Mouse (Mus musculus): ENCODE data around the gene Fer1l4. TPM values are rescaled to one million over a fixed set of nuclear protein-coding genes. Genes with fewer than 3 reads are reported as not detected.

Fer1l4 gene
- total RNA-seq, 2 experiments from 2014 or later = not detected

DNA sequence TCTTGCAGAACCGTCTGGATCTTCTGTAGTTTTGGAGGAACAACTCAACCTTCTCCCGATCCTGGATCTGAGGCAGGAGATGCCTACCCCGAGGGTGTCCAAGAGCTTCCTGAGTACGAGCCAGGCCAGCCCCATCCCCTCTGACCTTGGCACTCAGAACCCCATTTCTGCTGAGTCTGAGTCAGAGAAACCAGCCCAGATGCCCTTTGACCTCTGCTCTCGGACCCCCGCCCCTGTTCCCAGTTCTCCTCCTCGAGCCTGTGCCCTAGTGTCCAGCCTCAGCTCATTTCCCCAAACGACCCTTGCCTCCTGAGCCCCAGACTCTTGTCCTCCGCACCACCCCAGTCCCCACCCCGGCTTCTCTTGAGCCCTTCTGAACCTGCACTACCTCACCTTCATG is 13.4 kb upstream of the Fer1l4 start:
- Histone ChIP-seq H3K4me3 (peak overlapping the region; percentile 66), H3K27ac (peak overlapping the region; percentile 19; the same call in 1 of the 2 replicates)
- no peak for DNase-seq (ENCODE audit: low spot score in 2 of 2)
- TF ChIP-seq CTCF (conservative IDR thresholded peaks at IDR 0.05) = no peak

DNA sequence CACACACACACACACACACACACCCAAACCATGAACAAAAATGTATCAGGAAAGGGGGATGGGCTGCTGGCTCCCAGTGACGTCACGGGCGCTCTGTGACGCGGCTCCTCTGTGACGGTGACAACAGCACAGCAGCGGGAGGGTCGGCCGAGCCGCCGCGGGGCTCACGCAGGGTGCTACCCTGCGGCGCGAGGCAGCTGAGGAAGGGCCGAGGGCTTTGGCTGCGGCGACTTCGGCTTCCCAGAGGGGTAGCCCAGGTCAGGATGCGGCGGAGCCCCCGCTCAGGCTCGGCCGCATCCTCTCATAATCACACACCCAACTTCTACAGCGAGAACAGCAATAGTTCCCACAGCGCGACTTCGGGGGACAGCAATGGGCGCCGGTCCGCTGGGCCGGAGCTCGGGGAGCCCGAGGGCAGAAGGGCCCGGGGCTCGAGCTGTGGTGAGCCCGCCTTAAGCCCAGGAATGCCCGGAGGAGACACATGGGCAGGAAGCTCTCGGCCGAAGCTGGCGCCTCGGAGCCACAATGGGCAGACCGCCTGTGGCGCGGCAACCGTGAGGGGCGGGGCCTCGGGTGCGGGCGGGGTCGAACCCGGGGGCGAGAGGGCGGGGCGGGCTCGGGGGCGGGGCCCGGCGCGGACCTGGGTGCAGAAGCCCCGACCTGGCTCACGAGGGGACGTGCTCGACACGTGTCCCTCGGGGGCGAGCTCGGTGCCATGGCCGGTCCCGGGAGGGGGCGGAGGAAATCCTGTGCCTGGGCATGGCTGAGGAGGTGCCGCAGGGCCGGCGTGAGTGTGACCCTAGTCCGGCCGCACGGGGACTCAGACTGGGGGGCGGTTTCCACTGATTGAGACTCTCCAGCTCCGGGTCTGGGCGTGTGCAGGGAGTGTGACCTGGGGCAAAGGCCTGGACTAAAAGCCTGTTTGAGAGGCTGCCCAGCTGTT is 12.6 kb upstream of the Fer1l4 start, which contains the start of gene Spag4:
TSS of gene Spag4 (plus strand) at position 77 of the 943 bp plus-strand sequence.
- TF ChIP-seq CTCF (conservative IDR thresholded peaks at IDR 0.05) = no peak
- Histone ChIP-seq H3K4me3 (peak within 1 kb of the TSS; percentile 66), H3K27ac (peak within 1 kb of the TSS; percentile 76)
- DNase-seq (ENCODE audit: low spot score in 2 of 2) = peak; percentile 47 to 64

DNA sequence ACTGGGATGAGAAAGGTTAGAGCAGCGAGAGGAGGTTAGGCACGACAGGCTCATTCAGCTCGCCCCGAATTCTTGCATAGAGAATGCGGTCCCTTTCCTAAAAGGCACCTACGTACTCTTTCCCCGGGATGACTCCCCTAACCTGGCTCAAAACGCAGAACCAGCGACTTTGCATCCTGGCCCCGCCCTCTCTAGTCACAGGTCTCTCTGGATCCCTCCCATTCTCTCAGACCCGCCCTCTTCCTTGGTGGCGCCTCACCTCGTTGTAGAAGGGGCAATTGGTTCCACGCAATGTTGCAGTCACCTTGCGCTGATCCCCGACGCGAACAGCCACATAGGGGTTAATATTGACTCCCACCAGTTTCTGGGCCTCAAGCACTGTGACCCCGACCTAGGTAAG is 4.8 kb downstream of the Fer1l4 start:
- Histone ChIP-seq H3K4me3 (no peak overlapping the region), H3K27ac (no peak overlapping the region)
- no peak for DNase-seq (ENCODE audit: low spot score in 2 of 2)
- no peak for TF ChIP-seq CTCF (conservative IDR thresholded peaks at IDR 0.05)

DNA sequence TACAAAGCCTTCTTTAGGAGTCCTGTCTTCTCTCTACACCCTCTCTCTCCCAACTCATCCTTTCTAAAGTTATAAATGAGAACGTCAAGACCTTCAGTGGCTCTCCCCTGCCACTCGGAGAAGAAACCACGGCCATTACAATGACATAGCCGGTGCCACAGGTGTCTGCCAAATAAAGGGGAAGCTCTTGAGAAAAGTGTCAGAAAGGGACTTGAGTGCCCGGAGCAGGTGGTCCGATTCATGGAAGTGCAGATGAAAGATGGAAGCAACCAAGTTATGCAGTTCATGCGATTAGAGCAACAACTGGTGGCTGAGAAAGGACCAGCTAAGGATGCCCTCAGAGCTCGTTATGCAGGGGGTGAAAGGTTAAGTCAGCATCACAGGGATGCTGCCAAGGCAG is 9.8 kb downstream of the Fer1l4 start:
- TF ChIP-seq CTCF (conservative IDR thresholded peaks at IDR 0.05) = no peak
- H3K27ac ChIP-seq = no peak overlapping the region
- H3K4me3 ChIP-seq = no peak overlapping the region
- DNase-seq (ENCODE audit: low spot score in 2 of 2) = no peak

DNA sequence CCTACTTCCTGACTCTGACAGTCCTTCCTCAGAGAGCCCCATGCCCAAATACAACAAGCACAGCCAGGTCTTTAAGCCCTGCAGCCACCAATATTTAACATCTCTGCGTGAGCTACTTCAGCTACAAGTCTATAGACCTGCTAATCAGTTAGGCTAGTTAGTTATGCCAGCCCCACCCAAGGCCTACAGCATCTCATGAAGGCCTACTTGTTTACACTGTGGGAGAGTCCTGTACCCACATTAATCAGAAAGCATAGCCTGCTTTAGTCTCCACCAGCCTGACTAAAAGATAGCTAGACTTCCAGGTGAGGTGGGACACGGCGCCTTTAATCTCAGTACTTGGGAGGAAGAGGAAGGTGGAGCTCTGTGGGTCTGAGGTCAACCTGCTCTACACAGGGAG is 13.4 kb downstream of the Fer1l4 start:
- TF ChIP-seq CTCF (conservative IDR thresholded peaks at IDR 0.05) = no peak
- no peak overlapping the region for H3K4me3 ChIP-seq

DNA sequence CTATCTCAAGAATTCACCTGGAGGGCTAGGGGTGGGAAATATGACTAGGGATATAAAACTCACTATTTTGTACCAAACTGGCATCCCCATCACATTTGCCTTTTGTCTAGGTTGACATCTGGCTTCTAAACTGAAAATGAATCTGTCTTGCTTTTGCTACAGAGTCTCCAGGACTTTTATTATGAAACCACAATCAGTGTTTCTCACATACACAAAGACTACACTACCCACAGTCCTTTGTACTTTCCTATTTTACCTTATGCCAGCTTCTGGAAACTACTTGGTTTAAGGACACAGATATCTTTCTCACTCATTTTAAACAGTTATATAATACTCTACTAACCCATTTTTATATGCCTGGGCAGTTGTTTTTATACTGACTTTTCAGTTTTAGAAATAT is 27.3 kb downstream of the Fer1l4 start:
- no peak for DNase-seq (ENCODE audit: low spot score in 2 of 2)
- Histone ChIP-seq H3K27ac (no peak overlapping the region), H3K4me3 (no peak overlapping the region)
- no peak for TF ChIP-seq CTCF (conservative IDR thresholded peaks at IDR 0.05)

More for the DNA sequence above, 13.4 kb downstream of the Fer1l4 start:
- H3K27ac ChIP-seq = no peak overlapping the region
- DNase-seq (ENCODE audit: low spot score in 2 of 2) = no peak

DNA sequence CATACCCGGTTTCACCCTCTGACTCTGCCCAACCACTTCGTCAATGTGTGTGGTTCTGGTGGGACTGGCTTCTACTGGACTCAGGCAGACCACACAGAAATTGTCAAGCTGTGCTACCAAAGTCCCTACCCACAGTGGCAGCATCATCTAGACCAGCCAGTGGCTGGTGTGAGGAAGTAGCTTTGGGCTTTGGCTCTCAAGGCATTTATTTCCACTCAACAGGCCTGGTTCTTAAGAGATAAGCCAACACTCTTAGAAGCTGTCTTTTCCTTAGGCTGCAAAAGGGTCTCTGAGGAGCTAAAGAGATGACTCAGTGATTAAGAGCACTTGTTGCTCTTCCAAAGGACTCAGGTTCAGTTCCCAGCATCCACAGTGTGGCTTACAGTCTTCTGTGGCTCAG is 31.0 kb downstream of the Fer1l4 start:
- TF ChIP-seq CTCF (conservative IDR thresholded peaks at IDR 0.05) = no peak
- Histone ChIP-seq H3K27ac (no peak overlapping the region), H3K4me3 (no peak overlapping the region)
- no peak for DNase-seq (ENCODE audit: low spot score in 2 of 2)

DNA sequence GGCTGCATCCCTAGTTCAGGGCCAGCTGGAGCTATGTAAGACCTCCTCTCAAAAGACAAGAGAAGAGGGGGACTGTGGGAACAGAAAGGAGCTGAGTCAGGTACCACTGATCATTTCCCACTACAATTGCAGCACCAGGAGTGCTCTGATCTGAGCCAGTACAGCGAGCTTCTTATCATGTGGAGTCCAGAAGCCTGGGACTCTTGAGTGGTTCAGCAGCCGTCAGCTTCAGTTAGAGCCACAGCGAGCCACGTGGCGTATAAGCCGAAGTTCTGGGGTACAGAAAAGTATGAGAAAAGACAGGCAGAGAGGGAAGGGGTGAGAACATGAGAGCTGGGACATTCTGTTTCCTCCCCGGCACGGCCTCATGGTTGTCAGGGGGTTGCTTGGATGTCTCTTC is 31.5 kb downstream of the Fer1l4 start:
- no peak overlapping the region for H3K4me3 ChIP-seq
- DNase-seq (ENCODE audit: low spot score in 2 of 2) = no peak
- TF ChIP-seq CTCF (conservative IDR thresholded peaks at IDR 0.05) = no peak
- no peak overlapping the region for H3K27ac ChIP-seq

DNA sequence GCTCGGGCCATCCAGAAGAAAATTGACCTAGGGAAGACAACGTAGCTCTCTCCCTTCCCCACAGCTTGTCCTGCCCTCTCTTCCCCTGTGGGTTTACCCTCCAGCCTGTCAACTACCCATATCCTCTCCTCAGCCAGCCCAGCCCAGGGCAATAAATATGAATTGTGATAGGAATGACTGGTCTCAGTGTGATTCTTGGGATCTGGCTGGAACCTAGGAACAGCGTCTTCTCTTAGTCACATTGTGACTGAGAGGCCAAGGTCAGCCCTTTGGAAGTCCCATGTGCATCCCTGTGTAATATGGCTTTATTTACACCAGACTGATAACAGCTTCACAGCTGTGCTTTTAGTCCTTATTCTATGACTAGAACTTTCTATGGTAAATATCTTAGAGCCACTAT is 34.6 kb downstream of the Fer1l4 start:
- no peak overlapping the region for H3K27ac ChIP-seq
- no peak overlapping the region for H3K4me3 ChIP-seq
- TF ChIP-seq CTCF (conservative IDR thresholded peaks at IDR 0.05) = no peak
- DNase-seq (ENCODE audit: low spot score in 2 of 2) = no peak

DNA sequence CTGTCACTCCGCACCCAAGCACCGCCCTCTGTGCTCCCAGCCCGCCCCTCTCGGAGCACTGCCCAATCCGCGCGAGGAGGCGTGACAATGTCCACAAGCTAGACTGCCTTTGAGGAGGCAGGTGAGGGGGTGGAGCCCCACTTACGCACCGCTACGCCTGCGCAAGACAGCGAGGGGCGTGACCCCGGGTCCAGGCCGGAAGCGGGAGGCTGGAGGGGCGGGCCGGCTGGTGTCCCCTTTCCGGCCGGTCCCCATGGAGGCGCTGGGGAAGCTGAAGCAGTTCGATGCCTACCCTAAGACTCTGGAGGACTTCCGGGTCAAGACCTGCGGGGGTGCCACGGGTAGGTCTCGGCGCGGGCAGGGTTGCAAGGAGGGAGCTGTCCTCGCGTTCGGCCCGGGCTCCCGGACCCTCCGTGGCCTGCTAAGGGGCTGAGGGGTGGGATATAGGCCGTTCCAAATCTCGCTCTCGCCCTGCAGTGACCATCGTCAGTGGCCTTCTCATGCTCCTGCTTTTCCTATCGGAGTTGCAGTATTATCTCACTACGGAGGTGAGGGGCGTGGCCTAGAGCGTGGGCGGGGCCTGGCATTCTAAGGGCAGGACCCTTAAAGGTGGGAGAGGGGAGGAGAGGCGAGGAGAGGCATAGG is 44.7 kb downstream of the Fer1l4 start, which contains the start of the genes 6430550D23Rik and Ergic3:
TSS of gene 6430550D23Rik (minus strand) at position 90 of the 645 bp plus-strand sequence.
TSS of gene Ergic3 (plus strand) at position 158 of the 645 bp plus-strand sequence.
- Histone ChIP-seq H3K27ac (peak within 1 kb of the TSS; percentile 82), H3K4me3 (peak within 1 kb of the TSS; percentile 96)
- peak; percentile 96 to 98 for DNase-seq (ENCODE audit: low spot score in 2 of 2)
- TF ChIP-seq CTCF (conservative IDR thresholded peaks at IDR 0.05) = no peak

DNA sequence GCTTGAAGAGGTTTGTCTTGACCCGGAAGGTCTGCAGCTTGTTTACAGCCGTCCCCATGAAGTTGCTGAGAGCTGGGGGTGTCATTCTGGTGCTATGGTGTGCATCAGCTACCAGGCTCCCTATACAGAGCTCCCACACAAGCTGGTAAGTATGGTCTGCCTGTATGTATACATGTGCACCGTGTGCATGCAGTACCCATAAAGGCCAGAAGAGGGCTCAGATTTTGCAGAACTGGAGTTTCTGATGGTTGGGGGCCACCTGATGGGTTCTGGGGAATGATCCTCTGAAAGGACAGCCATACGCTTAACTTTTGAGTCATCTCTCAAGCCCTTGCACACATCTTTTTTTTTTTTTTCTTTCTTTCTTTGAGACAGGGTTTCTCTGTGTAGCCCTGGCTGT is 47.4 kb downstream of the Fer1l4 start:
- no peak for DNase-seq (ENCODE audit: low spot score in 2 of 2)
- Histone ChIP-seq H3K27ac (no peak overlapping the region), H3K4me3 (no peak overlapping the region)
- peak; percentile 64 for TF ChIP-seq CTCF (conservative IDR thresholded peaks at IDR 0.05)

DNA sequence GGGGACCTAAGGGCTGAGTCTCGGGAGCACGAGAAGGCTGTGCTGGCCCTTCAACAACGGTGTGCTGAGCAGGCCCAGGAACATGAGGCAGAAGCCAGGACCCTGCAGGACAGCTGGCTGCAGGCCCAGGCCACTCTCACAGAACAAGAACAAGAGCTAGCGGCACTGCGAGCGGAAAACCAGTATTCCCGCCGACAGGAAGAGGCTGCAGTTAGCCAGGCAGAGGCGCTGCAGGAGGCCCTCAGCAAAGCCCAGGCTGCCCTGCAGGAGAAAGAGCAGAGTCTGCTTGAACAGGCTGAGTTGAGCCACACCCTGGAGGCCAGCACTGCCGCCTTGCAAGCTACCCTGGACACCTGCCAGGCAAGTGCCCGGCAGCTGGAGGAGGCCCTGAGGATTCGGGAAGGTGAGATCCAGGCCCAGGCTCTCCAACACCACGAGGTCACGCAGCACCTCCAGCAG is 60.9 kb downstream of the Fer1l4 start:
- H3K27ac ChIP-seq = peak overlapping the region; percentile 67; the same call in 1 of the 2 replicates
- peak; percentile 43; the same call in 1 of the 2 replicates for TF ChIP-seq CTCF (conservative IDR thresholded peaks at IDR 0.05)
- DNase-seq (ENCODE audit: low spot score in 2 of 2) = peak; percentile 31 to 50

DNA sequence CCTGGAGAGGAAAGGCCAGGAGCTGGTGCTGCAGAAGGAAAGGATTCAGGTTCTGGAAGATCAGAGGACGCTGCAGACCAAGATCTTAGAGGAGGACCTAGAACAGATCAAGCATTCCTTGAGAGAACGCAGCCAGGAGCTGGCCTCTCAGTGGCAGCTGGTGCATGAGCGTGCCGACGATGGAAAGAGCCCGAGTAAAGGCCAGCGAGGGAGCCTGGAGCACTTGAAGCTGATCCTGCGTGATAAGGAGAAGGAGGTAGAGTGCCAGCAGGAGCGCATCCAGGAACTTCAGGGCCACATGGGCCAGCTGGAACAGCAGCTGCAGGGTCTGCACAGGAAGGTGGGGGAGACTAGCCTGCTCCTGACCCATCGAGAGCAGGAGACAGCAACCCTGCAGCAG is 61.6 kb downstream of the Fer1l4 start:
- H3K4me3 ChIP-seq = no peak overlapping the region
- no peak for TF ChIP-seq CTCF (conservative IDR thresholded peaks at IDR 0.05)
- DNase-seq (ENCODE audit: low spot score in 2 of 2) = no peak
- peak overlapping the region; percentile 67; the same call in 1 of the 2 replicates for H3K27ac ChIP-seq

More for the DNA sequence above, 60.9 kb downstream of the Fer1l4 start:
- H3K4me3 ChIP-seq = no peak overlapping the region

Data from layer of hippocampus, adult 2 months (tissue).